Mouse (Mus musculus): Measurements from ENCODE around the gene Prr23a2.
A peak's percentile ranks its signal among the peaks of the same experiment; 100 is the strongest.

Gene Prr23a2

DNA sequence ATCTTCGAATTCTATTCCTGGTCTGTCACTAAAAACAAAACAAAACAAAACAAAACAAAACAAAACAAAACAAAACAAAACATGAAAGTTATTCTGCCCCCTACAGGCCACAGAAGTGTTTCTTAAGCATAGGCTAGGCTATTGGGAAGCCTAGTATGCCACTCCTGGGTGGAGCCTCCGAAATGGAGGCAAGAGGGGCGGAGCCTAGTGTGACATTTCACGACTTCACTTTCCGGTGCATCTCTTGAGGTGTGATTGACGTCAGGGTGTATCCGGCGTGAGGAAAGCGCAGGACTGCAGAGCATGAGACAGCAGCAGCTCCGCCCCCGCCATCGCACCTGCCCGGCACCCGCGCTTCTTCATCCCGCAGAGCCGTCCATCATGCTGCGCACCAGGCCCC lies at the start of gene Prr23a2:
TSS of gene Prr23a2 (plus strand) at position 285 of the 400 bp plus-strand sequence.
- no peak for DNase-seq

DNA sequence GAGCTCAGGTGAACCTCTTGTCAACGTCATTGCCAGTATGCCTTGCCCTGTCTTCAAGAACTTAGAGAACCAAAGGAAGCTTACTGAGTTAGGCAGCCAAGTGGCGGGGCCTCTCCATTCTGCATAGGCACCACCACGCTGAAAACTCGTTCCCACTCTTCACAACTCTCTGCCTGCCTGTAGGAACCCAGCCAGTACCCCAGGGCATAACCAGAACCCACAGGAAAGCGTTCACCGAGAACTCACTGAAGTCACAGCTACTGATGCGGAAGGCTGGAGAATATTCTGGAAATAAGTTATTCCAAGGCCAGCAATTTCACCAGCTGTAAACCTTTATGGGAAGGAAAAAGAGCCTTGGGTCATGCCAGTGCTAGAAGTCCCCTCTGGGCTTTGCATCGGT lies 48.7 kb upstream of the Prr23a2 start:
- DNase-seq: no peak

DNA sequence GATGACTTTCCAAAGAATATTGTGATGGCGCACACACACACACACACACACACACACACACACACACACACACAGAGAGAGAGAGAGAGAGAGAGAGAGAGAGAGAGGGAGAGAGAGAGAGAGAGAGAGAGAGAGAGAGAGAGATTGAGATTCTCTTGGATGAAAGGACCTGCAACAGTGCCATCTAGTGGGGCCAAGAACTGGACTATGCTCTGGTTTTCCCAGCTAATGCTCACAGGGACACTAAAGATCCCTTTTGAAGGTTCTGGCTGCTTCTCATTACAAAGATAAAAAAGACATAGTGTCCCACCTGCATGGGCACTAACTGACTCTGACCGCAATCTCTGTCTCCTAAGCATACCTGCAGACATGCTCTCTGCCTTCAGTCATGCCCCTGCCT lies 46.8 kb upstream of the Prr23a2 start:
- DNase-seq: peak; percentile 35

DNA sequence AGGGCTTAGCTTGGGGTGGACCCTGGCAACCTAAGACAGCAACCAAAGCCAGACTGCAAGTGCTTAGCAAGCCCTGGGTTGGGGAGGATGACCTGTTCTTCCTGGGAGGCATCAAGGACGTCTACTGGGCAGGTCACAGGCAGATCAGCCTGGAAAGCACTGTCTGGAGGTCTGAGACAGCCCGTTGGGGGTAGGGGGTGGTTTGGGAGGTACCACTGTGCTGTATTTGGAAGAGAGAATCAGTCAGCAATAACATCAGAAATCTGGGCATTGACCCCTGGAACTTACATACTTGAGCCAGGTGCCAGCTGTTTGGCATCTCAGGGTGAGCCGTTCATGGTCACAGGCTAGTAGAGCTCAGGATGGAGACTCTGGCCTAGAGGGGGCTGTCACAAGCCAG lies 40.2 kb upstream of the Prr23a2 start:
- DNase-seq: no peak

DNA sequence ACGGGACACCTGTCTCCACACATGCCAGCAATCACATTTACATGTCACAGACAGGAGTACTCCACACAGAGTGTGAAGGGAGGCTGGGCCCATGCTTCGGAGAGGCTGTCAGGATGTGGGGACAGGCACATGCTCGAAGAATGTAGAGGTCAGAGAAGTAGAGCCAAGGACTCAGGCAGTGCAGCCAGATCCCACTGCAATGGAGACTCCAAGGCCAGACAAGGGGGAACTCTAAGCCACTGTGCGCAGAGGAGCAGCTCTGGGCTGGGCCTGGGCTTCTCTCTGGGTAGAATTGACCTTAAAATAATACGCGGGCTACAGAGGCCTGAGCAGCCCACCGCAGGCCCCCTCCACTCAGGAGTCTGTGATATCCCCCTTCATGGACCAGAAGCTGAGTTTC lies 38.7 kb upstream of the Prr23a2 start:
- DNase-seq: no peak

DNA sequence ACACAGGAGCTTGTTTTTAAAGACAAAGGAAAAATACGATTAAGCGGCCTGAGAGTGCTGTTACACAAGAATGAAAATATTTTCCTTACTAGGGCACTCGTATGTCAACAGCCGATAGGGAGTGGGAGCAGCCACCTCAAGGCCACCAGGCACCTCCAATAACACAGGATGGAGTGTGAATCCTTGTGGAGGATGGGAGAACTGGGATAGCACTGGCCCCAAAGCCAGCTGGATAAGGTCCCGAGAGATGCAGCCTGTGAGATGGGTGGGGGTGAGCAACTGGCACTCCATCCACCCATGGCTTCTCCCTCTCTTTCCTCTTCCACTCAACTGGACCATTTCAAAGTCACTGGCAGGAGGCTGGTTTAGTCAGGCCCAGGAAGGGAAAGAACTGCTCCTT lies 37.3 kb upstream of the Prr23a2 start:
- DNase-seq: no peak

DNA sequence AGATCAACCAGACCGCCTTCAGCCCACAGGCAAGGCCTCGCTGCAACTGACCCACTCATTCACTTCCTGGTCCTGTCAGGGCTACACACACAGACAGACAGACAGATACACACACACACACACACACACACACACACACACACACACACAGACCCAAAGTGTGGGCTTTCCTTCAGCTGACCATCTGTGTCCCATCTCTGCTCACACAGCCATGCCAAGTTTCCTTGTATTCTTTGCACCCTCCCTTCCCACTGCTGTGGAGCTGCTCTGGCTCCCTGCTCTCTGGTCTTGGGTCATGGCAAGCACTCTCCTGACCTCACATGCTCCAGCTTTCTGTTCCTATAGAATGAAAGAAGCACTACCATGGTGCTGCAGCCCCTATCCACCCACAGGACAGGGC lies 36.8 kb upstream of the Prr23a2 start:
- no peak for DNase-seq

DNA sequence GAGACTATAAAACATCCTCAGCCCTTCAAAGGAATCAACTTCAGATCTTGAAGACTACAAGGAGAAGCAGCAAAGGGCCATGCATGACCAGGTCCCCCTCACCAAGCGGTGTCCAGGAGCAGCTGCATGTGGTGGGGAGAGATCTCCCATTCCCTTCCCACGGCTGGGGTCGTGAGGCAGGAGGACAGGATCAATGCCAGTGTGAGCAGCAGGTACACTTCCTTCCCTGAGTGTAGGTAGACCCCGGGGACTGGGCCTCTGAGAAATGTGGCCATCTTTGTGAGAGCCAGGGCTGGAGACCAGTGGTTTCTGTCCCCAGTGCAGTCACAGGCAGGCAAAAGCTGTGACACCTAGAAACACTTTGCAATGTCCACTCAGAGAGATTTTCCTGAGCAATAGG lies 35.8 kb upstream of the Prr23a2 start:
- DNase-seq: no peak

DNA sequence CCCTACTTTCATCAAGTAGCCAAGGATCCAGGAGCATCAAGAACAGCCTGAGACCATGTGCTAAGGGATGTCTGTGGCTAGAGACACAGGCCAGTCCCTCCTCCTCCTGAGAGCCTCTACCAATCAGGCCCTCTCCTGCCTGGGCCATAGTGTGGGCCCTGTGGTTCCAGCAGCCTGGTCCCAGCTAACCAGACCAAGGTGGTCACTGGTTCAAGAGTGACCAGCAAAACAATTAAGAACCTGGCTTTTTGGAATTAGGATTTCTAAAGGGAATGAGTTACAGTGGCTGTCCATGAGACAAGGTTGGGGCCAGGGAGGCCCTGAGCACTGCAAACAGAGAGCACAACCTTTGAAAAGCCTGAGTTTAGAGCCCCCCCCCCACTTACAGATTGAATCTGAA lies 35.2 kb upstream of the Prr23a2 start:
- no peak for DNase-seq

DNA sequence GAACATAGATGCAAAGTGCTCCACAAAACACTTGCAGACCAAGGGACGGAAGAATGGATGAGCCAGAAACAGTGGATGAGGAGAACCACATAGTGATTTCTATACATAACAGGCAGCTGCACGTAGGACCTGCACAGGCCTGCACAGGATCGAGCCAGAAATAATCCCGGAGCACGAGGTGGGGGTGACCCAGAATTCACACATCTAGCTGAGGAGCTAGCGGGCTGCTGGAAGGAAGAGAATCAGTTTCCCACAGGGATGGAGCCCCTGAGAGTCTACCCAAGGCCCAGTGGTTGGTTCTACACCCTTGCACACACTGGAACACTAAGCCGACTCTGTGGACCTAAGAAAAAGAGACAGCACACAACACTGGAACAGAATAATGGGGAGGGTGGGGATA lies 32.5 kb upstream of the Prr23a2 start:
- no peak for DNase-seq

DNA sequence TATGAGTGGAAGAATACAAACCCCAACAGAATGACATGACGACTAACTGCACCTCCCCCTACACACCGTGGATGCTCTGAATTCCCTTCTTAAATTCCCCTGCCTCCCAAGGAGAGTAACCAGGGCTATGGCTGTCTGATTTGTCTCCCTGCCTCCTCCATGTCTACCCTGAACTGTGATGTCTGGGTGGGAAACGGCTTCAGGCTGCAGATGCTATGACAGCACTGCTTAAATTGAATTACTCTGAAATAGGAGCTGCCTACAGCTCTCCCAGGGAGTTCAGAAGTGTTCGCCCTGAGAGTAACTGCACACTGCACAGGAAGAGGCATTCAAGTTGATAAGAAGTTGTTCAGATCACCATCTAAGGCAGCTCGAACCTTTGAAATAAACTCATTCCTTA lies 26.8 kb upstream of the Prr23a2 start:
- no peak for DNase-seq

DNA sequence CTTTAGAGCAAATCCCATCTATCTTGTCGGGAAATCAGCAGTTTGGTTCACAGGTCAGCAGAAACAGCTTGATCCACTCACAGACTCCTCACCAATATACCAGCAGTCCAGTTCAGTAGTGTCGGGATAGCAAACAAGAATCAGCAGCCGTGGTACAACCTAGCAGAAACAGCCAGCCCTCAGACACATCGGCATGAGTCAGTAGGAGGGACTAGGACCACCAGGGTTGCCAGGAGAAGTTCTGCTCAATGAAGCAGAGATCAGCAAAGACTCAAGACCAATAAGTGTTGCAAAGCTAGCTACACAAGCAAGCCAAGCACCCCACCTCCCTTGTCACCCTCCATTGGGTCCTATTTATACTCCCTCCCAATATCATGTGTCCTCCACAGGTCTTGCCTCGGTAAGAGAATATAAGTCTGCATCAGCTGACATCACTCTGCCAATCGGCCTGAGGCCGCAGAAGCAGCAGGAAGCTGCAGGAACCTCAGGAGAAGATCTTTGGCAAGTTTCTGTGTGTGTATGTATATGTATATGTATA lies 18.7 kb upstream of the Prr23a2 start:
- no peak for DNase-seq

DNA sequence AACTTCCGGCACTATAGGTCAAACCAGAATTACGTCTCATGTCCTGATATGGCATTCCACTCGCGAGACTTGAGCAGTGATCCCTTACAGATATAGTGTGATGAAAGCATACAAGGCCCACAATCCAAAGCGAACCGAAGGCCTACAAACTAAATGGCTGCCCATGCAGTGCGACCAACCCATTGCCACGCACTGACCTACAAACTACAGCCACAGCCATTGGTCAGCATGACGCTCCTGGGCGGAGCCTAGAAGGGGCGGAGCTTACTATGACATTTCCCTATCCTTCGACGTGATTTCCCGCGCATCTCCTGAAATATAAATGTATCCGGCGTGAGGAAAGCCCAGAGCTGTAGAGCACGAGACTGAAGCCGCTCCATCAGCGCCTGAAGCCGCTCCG lies 14.2 kb upstream of the Prr23a2 start, which contains the start of gene Prr23a1:
TSS of gene Prr23a1 (plus strand) at position 387 of the 400 bp plus-strand sequence.
- no peak for DNase-seq

DNA sequence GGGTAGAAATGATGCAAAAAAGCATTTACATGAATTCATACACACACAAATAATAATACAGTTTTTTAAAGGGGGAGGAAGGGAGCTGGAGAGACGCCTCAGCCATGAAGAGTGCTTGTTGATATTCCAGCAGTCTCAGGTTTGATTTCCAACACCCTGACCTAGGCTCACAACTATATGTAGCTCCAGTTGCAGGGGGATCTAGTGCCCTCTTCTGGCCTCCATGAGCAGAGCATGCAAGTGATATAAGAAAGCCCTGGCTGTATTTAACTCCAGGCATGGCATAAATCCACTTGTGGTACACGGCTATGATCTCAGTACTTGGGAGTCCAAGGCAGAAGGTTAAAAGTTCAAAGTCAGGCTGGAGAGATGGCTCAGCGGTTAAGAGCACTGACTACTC lies 7.2 kb downstream of the Prr23a2 start:
- DNase-seq: no peak

DNA sequence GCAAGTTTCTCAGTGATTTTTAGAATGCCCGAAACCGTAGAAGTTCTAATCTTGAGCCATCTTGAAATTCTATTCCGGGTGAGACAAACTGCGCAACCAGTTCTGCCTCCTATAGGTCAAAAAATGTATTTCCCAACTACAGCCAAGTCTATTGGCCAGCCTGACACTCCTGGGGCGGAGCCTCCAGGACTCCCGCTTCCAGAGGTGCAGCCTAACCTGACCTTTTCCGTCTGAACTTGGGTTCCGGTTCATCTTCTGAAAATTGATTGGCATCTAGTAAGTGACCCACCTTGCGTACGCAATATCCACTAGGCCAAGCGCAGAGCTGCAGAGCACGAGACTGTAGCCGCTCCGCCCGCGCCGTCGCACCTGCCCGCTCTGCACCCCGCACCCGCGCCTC lies 8.3 kb downstream of the Prr23a2 start, which contains the start of gene Prr23a3:
TSS of gene Prr23a3 (plus strand) at position 197 of the 400 bp plus-strand sequence.
- DNase-seq: no peak

DNA sequence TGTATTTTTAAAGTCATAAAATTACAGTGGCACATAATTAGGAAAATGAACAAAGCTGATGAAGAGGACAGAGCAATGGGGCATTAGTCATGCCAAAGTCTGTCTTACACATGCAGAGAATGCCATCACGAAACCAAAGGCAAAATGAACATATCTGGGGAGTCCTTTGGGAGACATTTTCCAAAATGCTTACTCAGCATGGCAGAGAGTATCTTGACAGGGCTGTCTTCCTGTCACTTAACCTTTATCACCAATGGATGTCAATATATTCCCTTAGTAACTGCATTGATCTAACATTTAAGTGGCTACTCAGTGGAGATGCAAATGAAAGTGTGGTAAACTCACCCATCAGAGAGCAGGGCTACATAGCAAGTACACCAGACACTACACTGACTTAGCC lies 45.2 kb downstream of the Prr23a2 start:
- no peak for DNase-seq

DNA sequence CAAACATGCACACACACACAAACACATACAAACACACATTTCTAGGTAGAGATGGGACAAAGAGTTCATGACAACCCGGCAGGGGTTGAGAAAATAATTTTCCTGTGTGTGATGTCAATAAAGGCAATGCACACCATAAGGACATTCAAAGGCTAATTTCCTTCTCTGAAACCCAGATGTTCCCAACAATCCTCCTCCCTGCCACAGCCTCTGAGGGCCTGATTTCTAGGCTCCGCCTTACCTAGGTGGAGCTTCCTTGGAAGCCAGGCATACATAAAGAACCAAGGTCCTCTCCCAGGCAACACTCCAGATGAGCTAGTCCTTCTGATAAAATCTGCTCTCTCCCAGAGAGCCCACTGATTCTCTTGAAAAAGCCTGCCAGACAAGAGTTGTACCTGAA lies 46.5 kb downstream of the Prr23a2 start, which contains the start of gene 7420426K07Rik:
TSS of gene 7420426K07Rik (plus strand) at position 301 of the 400 bp plus-strand sequence.
- DNase-seq: no peak
